Comparison of ENCODE assay signal across 11 mouse cellular contexts in genomic region chr15:37004858-37005257, GRCm38 (mm10). TPM values are rescaled to one million over a fixed set of nuclear protein-coding genes. Genes with fewer than 3 reads are reported as not detected.
DNase-seq lines count a peak whose midpoint lies in the region; ATAC-seq and TF ChIP-seq lines count a peak whose summit lies in the region.
"Had no signal": no experiment of that assay in that cellular context is flagged by ENCODE, and none has a peak within 500 bp of the region (broad histone marks: within the 10 kb centered on the region; RNA-seq: fewer than 3 reads in every experiment).

No protein-coding gene starts in this region.

- no peak for DNase-seq in hindbrain, embryonic 10.5 days (ENCODE audit: low spot score)
- no peak for DNase-seq in hindbrain, embryonic 11.5 days (ENCODE audit: low spot score)
- DNase-seq in ES-E14 (ENCODE audit: low read depth, low spot score), result no peak
- no peak for DNase-seq in forebrain, embryonic 14.5 days (ENCODE audit: low spot score)
- DNase-seq in testis, postnatal 14 days (ENCODE audit: low spot score), result no peak
- DNase-seq in layer of hippocampus, adult 8-10 months (ENCODE audit: low spot score in 2 of 2), result no peak
- no peak for DNase-seq in frontal cortex, postnatal 25 days (ENCODE audit: low spot score in 2 of 2)
- DNase-seq: cerebellum, adult 11 months; right cerebral cortex, postnatal 14 days had no signal

- 81% methylated on average over 5 of the region's 5 CpGs for WGBS in hindbrain, embryonic 10.5 days
- whole genome bisulfite sequencing in hindbrain, embryonic 11.5 days, result 80% methylated on average over 5 of the region's 5 CpGs
- whole genome bisulfite sequencing in forebrain, embryonic 14.5 days, result 51% methylated on average over 5 of the region's 5 CpGs
- 72% methylated on average over 5 of the region's 5 CpGs for WGBS in liver, embryonic 16.5 days (ENCODE audit: insufficient replicate concordance)

- in situ Hi-C loops in ES-E14 (cut with MboI; ENCODE audit: low sequenced_read_pairs in 2 of 2, unreplicated experiment in 2 of 2), result no loop called here

- H3K36me3 ChIP-seq in hindbrain, embryonic 10.5 days, result peaks cover 53% of the 10 kb centered on the region
- 0 out of 2 replicates have a peak, but pooled peaks cover 4% of the 10 kb centered on the region for H3K36me3 ChIP-seq in hindbrain, embryonic 11.5 days (ENCODE audit: control insufficient read depth, insufficient read depth, low read length)
- H3K36me3 ChIP-seq in ES-E14 (ENCODE audit: control insufficient read depth, insufficient read depth, low read length, poor library complexity, severe bottlenecking), result peaks cover 14% of the 10 kb centered on the region
- peaks cover 30% of the 10 kb centered on the region for H3K36me3 ChIP-seq in forebrain, embryonic 14.5 days (ENCODE audit: control insufficient read depth, insufficient read depth, low read length)
- peaks cover 9% of the 10 kb centered on the region for H3K36me3 ChIP-seq in liver, embryonic 16.5 days (ENCODE audit: control insufficient read depth, insufficient read depth)

- H3K9me3 ChIP-seq in hindbrain, embryonic 10.5 days, result no peaks in the 10 kb centered on the region
- no peaks in the 10 kb centered on the region for H3K9me3 ChIP-seq in hindbrain, embryonic 11.5 days (ENCODE audit: control insufficient read depth, low read length)
- no peaks in the 10 kb centered on the region for H3K9me3 ChIP-seq in ES-E14 (ENCODE audit: control insufficient read depth, insufficient read depth, low read depth, low read length)
- H3K9me3 ChIP-seq in forebrain, embryonic 14.5 days (replicated peaks; ENCODE audit: control insufficient read depth, low read length), result no peaks in the 10 kb centered on the region
- H3K9me3 ChIP-seq in liver, embryonic 16.5 days (replicated peaks; ENCODE audit: control insufficient read depth, low read length), result no peaks in the 10 kb centered on the region
- H3K9me3 ChIP-seq: midbrain, embryonic 12.5 days had no signal

- H3K27me3 ChIP-seq in hindbrain, embryonic 10.5 days (ENCODE audit: insufficient read depth, poor library complexity, severe bottlenecking), result no peaks in the 10 kb centered on the region
- no peaks in the 10 kb centered on the region for H3K27me3 ChIP-seq in hindbrain, embryonic 11.5 days (ENCODE audit: control insufficient read depth, insufficient read depth, low read length)
- no peaks in the 10 kb centered on the region for H3K27me3 ChIP-seq in forebrain, embryonic 14.5 days (replicated peaks; ENCODE audit: control insufficient read depth, insufficient read depth, low read length)
- H3K27me3 ChIP-seq in liver, embryonic 16.5 days (ENCODE audit: control insufficient read depth, insufficient read depth, low read depth, low read length), result no peaks in the 10 kb centered on the region
- H3K27me3 ChIP-seq: midbrain, embryonic 12.5 days had no signal

- no peak overlapping the region for H3K4me2 ChIP-seq in hindbrain, embryonic 11.5 days (replicated peaks; ENCODE audit: low read depth, low read length)
- peak overlapping the region; percentile 63; the same call in 1 of the 2 replicates for H3K4me2 ChIP-seq in forebrain, embryonic 14.5 days (ENCODE audit: low read length)
- peak overlapping the region; percentile 71; the same call in 1 of the 2 replicates for H3K4me2 ChIP-seq in liver, embryonic 16.5 days (ENCODE audit: low read depth, low read length)

- peaks cover 35% of the 10 kb centered on the region for H3K4me1 ChIP-seq in hindbrain, embryonic 10.5 days (replicated peaks)
- peaks cover 2% of the 10 kb centered on the region; the same call in 1 of the 2 replicates for H3K4me1 ChIP-seq in hindbrain, embryonic 11.5 days (replicated peaks; ENCODE audit: control insufficient read depth, insufficient read depth, low read length)
- H3K4me1 ChIP-seq in ES-E14 (ENCODE audit: control insufficient read depth in 2 of 2, insufficient read depth in 2 of 2, low read length in 2 of 2, poor library complexity in 1 of 2), result peaks cover 3 to 10% of the 10 kb centered on the region in 2 experiments; a peak in 3 of 4 replicates
- H3K4me1 ChIP-seq in forebrain, embryonic 14.5 days (ENCODE audit: control insufficient read depth, insufficient read depth, low read length), result peaks cover 19% of the 10 kb centered on the region
- peaks cover 18% of the 10 kb centered on the region for H3K4me1 ChIP-seq in liver, embryonic 16.5 days (ENCODE audit: control insufficient read depth, low read depth, low read length)

- no peak overlapping the region for H3K9ac ChIP-seq in hindbrain, embryonic 11.5 days (ENCODE audit: low read depth, low read length)
- peak overlapping the region; percentile 42; the same call in 1 of the 2 replicates for H3K9ac ChIP-seq in ES-E14 (ENCODE audit: insufficient read depth, low read depth, low read length, poor library complexity, severe bottlenecking)
- 0 out of 2 replicates have a peak overlapping the region, but pooled peaks have one; percentile 5 for H3K9ac ChIP-seq in forebrain, embryonic 14.5 days (ENCODE audit: low read length)
- no peak overlapping the region for H3K9ac ChIP-seq in liver, embryonic 16.5 days (ENCODE audit: low read depth, low read length)
- H3K9ac ChIP-seq: midbrain, embryonic 12.5 days had no signal

- no peak overlapping the region for H3K27ac ChIP-seq in hindbrain, embryonic 10.5 days
- H3K27ac ChIP-seq in hindbrain, embryonic 11.5 days (ENCODE audit: low read depth, low read length), result no peak overlapping the region
- no peak overlapping the region for H3K27ac ChIP-seq in ES-E14 (ENCODE audit: insufficient read depth, low read depth, low read length, poor library complexity, severe bottlenecking)
- no peak overlapping the region for H3K27ac ChIP-seq in forebrain, embryonic 14.5 days (ENCODE audit: low read depth, low read length)
- no peak overlapping the region for H3K27ac ChIP-seq in liver, embryonic 16.5 days (ENCODE audit: low read length)
- H3K27ac ChIP-seq: midbrain, embryonic 12.5 days had no signal

- peak overlapping the region; percentile 86; the same call in 1 of the 2 replicates for H3K4me3 ChIP-seq in hindbrain, embryonic 10.5 days
- no peak overlapping the region for H3K4me3 ChIP-seq in hindbrain, embryonic 11.5 days (ENCODE audit: low read depth, low read length)
- peak overlapping the region in 1 of 2 experiments; percentile 98; a peak in 1 of 4 replicates for H3K4me3 ChIP-seq in ES-E14 (ENCODE audit: insufficient read depth in 1 of 2, low read depth in 1 of 2, low read length in 2 of 2, poor library complexity in 1 of 2, severe bottlenecking in 1 of 2)
- H3K4me3 ChIP-seq in forebrain, embryonic 14.5 days (ENCODE audit: low read depth, low read length), result no peak overlapping the region
- no peak overlapping the region for H3K4me3 ChIP-seq in liver, embryonic 16.5 days (ENCODE audit: low read depth, low read length)

- no peak for ATAC-seq in hindbrain, embryonic 11.5 days (ENCODE audit: low FRiP score)
- ATAC-seq in forebrain, embryonic 14.5 days, result no peak
- ATAC-seq in liver, embryonic 16.5 days (ENCODE audit: low read depth), result no peak

TF ChIP-seq in ES-E14, 5 proteins besides CTCF, POLR2A, EP300 and RAD21:
- no peak for TF ChIP-seq MAFK (IDR thresholded peaks at IDR 0.05; ENCODE audit: insufficient read depth, low read depth, low read length)
- no peak for TF ChIP-seq HCFC1 (IDR thresholded peaks at IDR 0.05; ENCODE audit: borderline replicate concordance, insufficient read depth, low read length)
- TF ChIP-seq ZNF384 (IDR thresholded peaks at IDR 0.05; ENCODE audit: low read depth, low read length), result no peak
- no peak for TF ChIP-seq CHD2 (IDR thresholded peaks at IDR 0.05; ENCODE audit: low read depth, low read length)
- no peak for TF ChIP-seq ZC3H11A (IDR thresholded peaks at IDR 0.05; ENCODE audit: borderline replicate concordance, low read depth, low read length)

RNA-seq across cellular contexts. Expression of gene Zfp706, which starts 2.7 kb away (rescaled TPM):
- polyA plus RNA-seq in hindbrain, embryonic 10.5 days (2016; fragmentation: Nextera tagmentation; extraction: Ambion mirVana), result 459 and 460 TPM in 2 replicates
- 360 and 376 TPM in 2 replicates for polyA plus RNA-seq in hindbrain, embryonic 11.5 days (2014; fragmentation: Nextera tagmentation; extraction: Ambion mirVana)
- total RNA-seq in ES-E14 (2012; rRNA removed), result 23.6 and 65.1 TPM in 2 replicates
- polyA plus RNA-seq in forebrain, embryonic 14.5 days (2014; fragmentation: Nextera tagmentation; extraction: Ambion mirVana), result 353 and 411 TPM in 2 replicates
- 151 and 178 TPM in 2 replicates for polyA plus RNA-seq in liver, embryonic 16.5 days (2015; fragmentation: Nextera tagmentation; extraction: Ambion mirVana)
- total RNA-seq in layer of hippocampus, adult 8-10 months (2022), result 100 to 1,000 TPM; 229 to 299 (median 248) TPM

Comparison
In these comparisons a context has a peak if more than half of its experiments do, and no peak if none do; other contexts are left out.
1. H3K9ac ChIP-seq: peak in ES-E14 (single experiment) and forebrain, embryonic 14.5 days (single experiment); none in hindbrain, embryonic 11.5 days (single experiment) and liver, embryonic 16.5 days (single experiment).